Mouse (Mus musculus) heart, postnatal 25 days (tissue): ENCODE measurements at regions not wholly inside any gene's neighbourhood (a gene's known extent, or its start where the extent isn't known, plus 50 kb on each side); places are given as distances from the start of the nearest gene placed in this dataset.
A peak's percentile ranks its signal among the peaks of the same experiment; 100 is the strongest.

Experiments used
- DNase-seq: peaks from one replicate; pipeline ENCODE4 v3.0.0; 2022; ENCODE audit warnings: low spot score
- intact Hi-C: fragments of 180-260 bp; cut with DNase I; formaldehyde crosslinking; loops from one replicate; pipeline ENCODE4 v1.15.1; 2025

DNA sequence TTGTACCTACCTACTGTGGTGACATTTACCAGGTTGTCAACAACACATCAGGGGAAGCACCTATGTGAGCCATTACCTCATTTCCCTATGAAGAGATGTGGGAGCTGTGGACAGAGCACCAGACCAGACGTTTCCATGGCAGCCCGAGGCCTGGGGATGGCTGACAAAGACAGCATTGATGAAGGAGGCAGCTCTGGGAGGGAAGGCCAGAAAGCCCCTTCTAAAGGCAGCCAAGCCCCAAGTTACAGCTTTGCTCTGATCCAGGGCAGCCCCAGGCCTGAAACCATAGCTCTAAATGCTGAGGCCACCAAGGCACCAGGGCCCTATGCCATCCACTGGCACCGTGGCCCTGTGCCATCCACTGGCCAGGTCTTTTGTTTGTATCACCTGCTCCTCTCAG lies 157.9 kb upstream of the Gm3448 start:
- intact Hi-C loops: no loop called here
- no peak for DNase-seq

DNA sequence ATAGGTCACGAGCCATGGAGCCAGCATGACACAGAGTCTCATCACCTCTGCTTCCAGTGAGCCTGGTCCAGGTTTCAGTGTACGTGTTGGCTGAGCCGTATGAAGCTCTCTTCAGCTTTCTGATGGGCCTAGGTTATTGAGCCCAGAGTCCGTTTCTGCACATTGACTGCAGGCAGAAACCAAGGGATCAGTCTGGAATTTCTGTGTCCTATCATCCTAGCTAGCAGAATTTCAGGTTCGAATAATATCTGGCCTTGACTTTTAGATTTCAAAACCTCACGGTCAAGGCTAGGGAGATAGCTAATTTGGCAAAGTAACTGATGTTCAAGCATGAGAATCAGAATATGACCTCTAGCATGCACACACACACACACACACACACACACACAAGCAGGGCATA lies 156.0 kb upstream of the Gm3448 start:
- no peak for DNase-seq
- intact Hi-C loops: no loop called here

DNA sequence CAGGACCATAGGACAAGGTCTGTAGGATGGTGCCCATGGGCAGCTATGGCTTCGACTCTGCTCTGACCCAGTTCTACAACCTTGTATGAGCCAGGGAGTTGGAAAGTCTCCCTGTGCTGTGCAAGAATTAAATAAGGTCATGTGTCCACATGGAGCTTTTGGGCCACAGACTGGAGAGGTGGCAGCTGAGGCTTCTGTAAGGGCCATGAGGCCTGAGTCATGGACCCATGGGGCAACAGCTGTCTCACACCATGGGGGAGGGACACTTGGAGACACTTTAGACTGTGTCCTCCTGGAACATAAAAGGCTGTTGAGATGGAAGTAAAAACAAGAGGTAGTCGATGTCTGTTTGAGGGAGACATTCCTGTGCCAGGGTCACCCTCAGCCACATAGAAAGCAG lies 154.5 kb upstream of the Gm3448 start:
- intact Hi-C loops: no loop called here
- no peak for DNase-seq

DNA sequence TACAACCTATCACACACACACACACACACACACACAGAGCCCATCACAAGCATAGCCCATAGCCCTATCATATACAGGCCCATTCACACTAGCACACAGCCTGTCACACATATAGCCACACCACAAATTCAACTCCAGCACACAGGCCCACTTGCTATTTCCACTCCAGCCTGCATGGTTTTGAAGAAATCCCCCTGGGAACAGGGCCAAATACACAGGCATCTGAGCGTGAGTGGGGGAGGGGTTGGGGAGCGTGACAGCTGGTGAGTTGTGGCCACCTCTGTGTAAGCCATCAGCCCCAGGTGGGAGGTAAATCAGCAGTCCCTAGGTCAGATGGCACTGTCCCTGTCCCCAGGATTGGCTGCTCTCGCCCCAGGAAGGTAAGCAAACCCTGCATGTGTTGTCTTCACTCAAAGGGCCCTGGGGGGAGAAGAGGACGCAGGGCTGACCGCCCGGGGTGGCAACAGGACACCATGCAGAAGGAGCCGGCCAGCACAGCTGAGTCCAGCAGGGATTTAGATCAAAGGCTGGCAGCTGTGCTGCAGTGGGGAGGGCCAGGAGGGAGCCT lies 153.6 kb upstream of the Gm3448 start:
- intact Hi-C loops: loop anchor here (5.0 kb wide), 1 partner anchor 128 kb away; no protein-coding TSS in a partner anchor
- DNase-seq: no peak

DNA sequence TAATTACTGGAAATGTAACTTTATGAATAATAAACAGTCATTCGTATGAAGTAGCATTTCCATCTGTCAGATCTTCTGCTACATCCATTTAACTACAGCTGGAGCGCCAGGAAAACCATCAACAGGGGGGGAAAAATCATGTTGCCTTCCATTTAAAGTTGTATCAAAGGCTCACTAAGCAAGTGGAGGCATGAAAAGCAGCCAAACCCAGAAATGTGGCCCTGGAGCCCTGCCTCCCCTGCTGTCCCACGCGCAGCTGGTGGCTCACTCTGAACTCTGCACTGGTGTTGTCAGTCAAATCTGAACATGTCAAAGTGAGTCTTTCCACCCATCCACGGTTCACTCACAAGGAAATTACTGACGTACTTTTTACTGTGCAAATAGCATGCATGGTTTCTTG lies 152.5 kb upstream of the Gm3448 start:
- DNase-seq: no peak
- intact Hi-C loops: loop anchor here (2.0 to 5.0 kb wide), 2 partner anchors 127 to 179 kb away; no protein-coding TSS in a partner anchor

DNA sequence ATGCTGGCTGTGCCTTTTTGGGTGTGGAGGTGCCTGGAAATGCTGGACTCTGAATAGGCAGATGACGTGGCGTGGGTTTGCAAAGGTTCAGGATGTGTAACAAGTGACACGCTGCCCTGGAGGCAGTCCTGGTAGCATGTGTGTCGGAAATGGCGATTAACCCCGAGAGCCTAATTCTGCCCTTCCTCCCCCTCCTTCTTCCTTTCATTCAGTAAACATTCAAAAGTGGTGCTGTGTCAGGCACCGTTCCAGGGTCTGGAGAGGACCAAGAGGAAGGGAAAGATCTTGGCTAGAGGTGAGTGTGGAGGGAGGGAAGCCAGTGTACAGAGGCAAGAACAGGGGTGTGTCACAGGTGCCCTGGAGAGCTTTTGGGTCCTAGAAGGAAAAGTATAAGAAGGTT lies 151.5 kb upstream of the Gm3448 start:
- intact Hi-C loops: loop anchor here (2.0 to 5.0 kb wide), 2 partner anchors 126 to 180 kb away; no protein-coding TSS in a partner anchor
- peak; percentile 42 for DNase-seq

DNA sequence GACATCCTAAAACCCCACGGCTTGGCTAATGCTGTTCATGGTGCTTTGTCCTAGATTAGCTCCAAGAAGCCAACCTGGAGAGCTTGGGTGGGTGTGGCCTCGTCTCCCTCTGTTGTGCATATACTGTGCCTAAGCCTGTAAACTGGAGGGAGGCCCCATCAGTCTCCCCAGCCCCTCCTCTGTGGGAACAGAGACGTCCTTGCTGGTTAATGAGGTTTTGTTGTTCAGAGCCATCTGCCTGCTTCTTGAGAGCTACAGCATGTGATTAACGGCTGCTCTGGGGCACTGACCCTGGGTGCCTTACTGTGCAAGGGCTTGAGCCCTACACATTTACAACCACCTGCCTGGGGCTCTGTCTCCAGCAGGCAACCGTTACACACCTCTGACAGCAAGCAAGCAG lies 143.9 kb upstream of the Gm3448 start:
- intact Hi-C loops: no loop called here
- DNase-seq: no peak

DNA sequence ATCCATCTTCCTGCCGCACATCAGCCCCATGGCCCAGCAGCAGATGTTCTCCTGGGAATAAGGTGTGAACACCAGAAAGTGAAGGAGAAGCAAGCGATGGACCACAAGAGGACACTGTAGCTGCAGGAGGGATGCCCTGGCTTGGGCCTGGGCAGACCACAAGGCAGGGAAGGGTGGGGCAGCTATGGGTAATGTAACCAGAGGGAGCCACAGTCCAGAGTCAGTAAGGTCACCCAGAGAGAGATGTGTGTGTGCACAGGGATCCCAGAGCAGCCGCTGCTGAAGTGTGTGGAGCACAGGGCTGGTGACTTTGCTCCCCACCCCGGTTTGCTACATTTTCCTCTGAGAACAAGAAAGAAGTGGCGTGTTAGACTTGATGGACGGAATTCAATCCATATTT lies 142.5 kb upstream of the Gm3448 start:
- intact Hi-C loops: no loop called here
- DNase-seq: no peak

DNA sequence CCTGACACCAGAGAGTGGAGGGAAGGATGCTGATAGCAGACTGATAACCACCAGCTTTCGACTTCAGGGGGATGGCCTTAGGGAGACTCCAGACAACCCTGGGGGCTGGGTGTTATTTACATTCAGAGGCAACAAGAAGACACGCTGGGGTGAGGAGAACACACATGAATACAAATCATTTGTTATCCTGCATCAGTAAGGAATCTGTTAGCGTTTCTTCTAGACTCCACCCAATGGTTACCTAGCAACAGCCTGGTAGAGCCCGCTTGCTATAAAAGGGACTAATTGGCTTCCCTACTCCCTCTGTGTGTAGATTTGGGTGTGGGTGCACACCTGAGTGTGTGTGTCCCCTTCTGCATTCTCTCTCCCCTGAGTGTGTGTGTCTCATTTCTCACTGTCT lies 140.8 kb upstream of the Gm3448 start:
- intact Hi-C loops: no loop called here
- DNase-seq: no peak

DNA sequence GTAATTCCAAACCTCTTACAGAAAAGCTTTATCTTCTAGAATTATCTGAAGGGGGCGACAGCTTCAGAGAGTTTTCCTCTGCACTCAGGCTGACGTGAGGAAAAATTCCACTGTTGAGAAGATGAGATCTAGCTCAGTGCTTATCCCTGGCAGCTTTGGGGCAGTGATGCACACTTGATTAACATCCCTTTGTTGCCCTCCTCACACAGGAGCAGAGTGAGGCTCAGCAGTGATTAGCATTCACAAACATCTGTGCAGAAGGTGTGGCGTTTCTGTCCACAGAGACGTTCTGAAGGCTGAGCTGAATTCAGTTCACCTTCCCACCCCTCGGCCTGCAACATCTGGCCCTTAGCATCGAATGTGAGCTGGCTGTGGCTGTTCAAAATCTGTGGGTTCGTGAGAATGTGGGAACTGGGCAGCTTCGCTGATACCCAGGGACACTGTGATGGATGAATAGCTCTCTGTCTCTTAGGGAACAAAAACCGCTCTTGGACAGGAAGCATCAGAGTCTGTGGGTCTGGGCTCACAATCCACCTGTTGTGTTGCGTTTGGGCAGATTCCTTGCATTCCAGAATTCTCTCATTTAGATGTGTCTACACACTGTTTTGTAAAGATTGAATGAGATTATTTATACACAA lies 139.0 kb upstream of the Gm3448 start:
- intact Hi-C loops: no loop called here
- DNase-seq: no peak

DNA sequence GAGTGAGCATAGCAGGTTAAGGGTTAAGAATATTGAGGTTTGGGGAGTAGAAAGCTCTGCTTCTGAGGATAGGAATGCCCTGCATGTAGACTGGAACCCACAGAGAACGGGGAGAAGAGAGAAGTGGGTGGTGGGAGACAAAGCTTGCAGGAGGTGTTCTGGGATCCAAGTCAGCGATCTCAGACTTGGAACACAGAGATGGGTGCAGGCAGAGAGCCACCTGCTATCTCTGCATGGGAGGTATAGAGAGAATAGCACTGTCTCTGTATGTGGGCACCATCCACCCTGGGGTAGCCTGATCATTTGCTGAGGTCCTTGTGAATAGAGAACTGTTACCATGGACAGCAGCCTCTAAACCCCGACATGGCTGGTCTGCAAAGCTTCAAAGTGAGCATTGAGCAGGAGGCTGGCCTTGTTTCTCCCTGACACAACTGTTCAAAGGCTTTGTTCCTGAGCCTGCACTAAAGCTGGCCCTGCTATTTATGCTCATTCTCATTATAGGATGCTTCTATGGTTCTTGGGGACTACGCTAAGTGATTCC lies 138.1 kb upstream of the Gm3448 start:
- DNase-seq: no peak
- intact Hi-C loops: no loop called here

DNA sequence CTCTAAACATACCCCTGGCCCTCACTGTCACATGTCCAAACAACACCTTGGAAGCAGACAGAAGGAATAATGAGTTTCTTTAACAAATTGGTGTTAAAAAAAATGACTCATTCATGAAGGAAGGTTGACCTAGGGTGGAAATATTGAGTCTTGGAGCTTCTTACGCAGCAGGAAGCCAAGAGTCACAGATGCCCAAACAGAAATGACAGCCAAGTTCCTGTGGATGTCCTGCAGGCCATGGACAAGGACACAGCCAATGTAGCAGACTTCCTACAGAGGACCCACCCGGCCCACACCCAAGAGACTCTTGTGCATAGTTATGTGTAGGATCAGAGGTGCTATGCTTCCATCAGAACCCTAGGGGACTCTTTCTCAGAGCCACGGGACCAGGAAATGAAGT lies 136.1 kb upstream of the Gm3448 start:
- no peak for DNase-seq
- intact Hi-C loops: no loop called here

DNA sequence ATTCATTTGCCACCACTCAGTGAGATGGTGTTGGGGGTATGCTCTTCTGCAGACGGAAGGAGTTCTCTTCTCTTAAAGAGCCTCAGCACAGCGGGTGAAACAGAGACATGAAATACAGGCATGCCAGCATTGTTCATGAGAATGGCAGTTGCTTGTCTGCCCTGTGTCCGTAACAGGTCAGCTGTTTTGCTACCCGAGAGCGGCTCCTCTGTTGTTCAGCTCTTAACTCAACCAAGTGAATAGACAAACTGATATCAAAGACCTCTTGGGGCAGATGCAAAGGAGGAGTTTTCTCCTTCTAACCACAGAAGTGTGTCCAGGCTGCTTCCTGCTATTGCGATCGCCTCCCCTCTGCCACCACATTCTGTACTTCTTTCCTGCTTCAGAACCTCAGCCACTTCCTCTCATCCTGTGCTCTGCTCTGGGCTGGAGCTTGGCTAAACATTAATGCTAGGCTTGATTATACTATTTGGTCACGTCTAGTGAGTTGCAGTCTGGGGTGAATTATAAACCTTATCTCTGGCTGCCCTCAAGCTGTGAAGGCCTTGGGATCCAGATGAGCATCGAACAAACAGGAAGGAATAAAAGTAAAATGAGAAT lies 133.1 kb upstream of the Gm3448 start:
- DNase-seq: no peak
- intact Hi-C loops: no loop called here

DNA sequence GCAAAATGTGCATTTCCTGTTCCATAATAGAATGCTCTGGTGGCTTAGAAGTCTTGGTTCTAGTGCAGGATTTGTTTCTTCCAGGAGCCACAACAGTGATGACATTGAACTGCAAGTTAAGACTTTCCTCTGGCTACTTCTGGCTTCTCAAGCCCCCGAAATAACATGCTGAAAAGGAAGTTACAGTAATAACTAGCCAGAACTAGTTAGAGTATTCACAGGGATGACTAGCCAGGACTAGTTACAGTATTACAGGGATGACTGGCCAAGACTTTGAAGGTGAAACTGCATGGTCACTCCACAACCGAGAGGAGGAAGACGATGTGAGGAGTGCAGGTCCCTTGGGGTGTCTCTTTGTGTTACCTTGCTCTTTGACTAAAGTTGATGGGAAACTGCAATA lies 126.6 kb upstream of the Gm3448 start:
- no peak for DNase-seq
- intact Hi-C loops: no loop called here

DNA sequence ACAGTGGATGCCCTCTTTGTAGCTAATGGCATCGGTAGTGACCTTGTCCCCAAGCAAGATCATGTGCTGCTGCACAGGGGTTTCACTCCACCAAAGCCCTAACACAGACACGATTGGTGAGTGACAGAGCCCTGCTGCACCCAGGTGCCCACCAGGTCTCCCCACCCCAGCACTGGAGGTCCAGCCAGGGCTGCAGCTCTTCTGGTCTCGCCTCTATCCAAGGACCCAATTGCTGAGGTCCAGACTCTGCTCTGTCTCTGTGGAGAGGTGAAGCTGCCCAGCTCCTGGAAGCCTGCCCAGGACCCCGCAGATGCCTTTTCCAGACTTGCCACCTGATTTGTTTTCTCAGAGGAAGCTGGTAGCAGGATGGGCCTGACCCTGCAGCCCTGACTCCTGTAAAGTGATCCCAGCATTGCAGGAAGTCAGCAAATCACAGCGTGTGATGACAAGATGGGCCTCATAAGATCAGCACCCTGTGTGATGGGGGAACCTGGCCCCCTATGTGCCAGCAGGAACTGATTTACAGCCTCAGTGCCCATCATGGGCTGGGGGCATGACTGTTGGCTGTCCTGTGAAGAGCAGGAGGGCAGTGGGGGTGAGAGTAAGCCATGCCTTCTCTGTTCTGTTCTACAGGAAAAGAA lies 116.5 kb upstream of the Gm3448 start:
- intact Hi-C loops: no loop called here
- DNase-seq: no peak

DNA sequence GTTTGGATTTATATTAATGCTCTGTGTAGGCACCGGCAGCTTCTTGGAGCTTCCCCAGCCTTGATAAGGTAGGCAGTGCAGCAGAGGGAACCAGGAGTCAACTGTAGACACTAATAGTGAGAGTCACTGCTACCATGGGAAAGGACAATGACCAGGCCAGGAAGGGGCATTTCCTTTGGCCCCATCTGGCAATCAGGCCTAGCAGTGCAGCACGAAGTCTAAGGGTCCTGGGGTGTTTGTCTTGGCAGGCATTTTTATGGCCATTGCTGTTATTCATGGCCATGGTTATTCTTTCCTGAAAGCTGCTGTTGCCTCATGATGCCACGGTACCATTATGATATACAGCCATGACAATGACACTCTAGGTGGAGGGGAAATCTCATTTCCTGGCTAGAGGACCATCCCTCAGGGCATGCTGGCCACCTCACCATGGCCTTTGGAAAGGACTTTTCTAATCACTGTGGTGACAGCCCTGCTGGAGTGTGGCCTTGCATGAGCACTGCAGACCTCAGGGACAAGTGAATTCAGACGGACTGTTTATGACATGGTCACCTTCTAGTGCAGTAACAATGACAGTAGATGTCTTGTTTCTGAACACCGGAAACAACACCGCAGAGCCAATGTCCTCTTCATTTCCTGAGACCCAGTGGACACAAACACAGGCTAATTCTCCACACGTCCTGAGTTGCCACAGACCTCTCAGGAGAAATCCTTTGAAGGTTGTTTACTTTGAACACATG lies 111.8 kb upstream of the Gm3448 start:
- no peak for DNase-seq
- intact Hi-C loops: no loop called here

DNA sequence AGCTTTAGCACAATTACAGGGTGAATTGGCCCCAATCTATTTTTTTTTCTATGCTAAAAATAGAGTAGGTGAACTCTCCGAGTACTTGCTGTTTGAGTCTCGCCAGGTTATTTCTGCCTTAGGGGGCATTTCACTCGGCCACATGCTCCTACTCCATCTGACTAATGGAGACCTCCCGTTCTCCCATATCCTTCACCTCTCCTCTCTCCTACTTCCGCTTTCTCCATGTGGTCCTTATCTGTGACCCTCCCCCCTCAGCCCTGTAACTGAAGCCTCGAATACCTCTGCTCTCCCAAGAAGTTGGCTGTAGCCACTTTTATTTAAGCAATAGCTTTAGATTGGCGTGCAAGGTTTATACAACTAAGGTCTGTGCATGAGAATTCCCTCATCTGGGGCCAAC lies 111.1 kb upstream of the Gm3448 start:
- intact Hi-C loops: no loop called here

DNA sequence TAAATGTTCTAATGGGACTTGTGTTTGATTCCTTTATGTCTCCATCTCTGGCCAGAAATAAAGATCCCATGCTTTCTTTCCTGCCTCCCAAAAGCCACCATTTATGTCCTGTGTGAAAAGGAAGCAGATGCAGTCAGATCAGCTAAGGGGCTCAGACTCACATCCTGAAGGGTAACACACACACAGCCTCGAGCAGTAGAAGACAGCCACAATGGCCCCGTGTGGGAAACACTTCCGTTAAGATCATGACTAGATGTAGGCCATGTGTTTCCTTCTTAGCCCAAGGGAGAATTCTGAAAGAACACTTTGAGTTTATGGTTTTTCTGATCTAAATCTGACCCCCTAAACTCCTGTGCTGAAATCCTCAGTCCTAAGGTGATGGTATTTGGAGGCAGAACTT lies 110.4 kb upstream of the Gm3448 start:
- intact Hi-C loops: no loop called here
- DNase-seq: no peak

More for the DNA sequence above, 111.1 kb upstream of the Gm3448 start:
- no peak for DNase-seq

DNA sequence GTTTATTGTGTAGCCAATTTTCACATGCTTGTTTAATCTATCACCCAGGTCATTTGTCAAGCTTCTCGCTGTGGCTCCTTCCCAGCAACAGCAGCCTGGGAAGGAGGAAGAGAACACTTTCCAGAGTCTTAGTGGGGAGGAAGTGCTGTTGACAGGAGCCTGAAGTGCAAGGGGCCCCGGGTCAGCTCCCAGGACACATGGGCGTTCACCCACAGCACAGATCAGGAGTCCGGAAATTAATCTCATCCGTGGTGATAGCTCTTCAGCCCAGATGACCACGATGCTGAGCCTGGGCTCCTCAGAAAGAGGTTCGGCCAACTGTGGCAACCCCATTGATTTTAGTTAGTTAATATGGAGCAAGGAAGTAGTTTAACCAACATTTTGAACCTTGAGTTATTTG lies 105.3 kb upstream of the Gm3448 start:
- intact Hi-C loops: no loop called here
- no peak for DNase-seq

DNA sequence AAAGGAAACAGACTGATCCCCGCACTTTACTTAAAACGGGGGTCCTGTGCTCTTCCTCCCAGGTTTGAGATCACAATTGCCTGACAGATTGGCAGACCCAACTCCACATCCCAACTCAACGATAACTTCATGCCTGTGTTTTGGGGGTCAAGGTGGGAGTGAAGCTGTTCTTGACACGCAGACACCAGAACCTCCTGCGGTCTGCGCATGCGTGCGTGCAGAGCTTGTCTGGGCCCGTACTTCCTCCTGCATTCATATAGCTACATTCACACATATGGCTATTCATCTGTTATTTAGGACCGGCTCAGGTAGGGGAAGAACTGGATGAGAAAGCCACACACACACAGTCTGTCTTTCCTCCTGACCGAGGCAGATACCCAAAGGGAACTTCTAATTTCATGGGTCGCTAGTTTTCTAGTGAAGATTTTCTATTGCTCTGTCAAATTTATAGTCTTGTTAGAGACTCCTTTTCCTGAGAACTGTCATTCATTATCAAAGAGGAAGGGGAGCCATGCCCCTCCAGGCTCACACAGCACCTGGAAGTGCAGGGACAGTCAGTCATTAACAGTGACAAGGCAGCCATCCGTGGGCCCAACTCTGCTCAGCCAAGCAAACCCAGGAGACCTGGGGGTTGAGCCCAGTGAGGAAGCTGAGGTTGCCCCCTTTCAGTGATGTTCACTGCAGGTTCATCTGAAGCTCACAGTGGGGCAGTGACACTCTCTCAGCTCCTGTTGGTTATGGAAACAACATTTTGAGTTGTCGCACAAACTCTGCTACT lies 104.0 kb upstream of the Gm3448 start:
- DNase-seq: no peak
- intact Hi-C loops: no loop called here
